Mouse (Mus musculus) MEL (cell line): ENCODE measurements around the gene Cobll1. TPM values are rescaled to one million over a fixed set of nuclear protein-coding genes. Genes with fewer than 3 reads are reported as not detected.

Experiments
- DNase-seq: peaks from one replicate; pipeline ENCODE4 v3.0.0; 2011; ENCODE audit warnings: low read depth, low spot score
- H3K27ac ChIP-seq: 2 replicates; pipeline ENCODE4 v1.5.1; 2012; ENCODE audit warnings: low read depth, mild to moderate bottlenecking, control low read depth, low read length, moderate library complexity; ENCODE audit not compliant: control insufficient read depth
- H3K27me3 ChIP-seq, 2 experiments: fragments of 150-350 bp in 1 of 2; sonication (generic) in 1 of 2; 2 replicates each; pipeline ENCODE4 v1.6.1; 2012; ENCODE audit warnings: low read length in 2 of 2, mild to moderate bottlenecking in 2 of 2, improper control_type of control experiment in 1 of 2, moderate library complexity in 1 of 2; ENCODE audit not compliant: insufficient read depth in 2 of 2, control insufficient read depth in 1 of 2
- H3K36me3 ChIP-seq, 2 experiments: 2 replicates each; pipeline ENCODE4 v1.6.1; 2012 to 2014; ENCODE audit warnings: low read length in 2 of 2, improper control_type of control experiment in 1 of 2, inconsistent platforms in 1 of 2, mild to moderate bottlenecking in 1 of 2; ENCODE audit not compliant: insufficient read depth in 2 of 2, control insufficient read depth in 1 of 2
- H3K4me1 ChIP-seq, 2 experiments: fragments of 150-350 bp in 1 of 2; sonication (generic) in 1 of 2; 2 replicates each; pipeline ENCODE4 v1.6.1; 2012; ENCODE audit warnings: low read length in 2 of 2, improper control_type of control experiment in 1 of 2, mild to moderate bottlenecking in 1 of 2; ENCODE audit not compliant: insufficient read depth in 2 of 2, control insufficient read depth in 1 of 2
- H3K4me3 ChIP-seq, 2 experiments: fragments of 150-350 bp in 1 of 2; sonication (generic) in 1 of 2; 2 replicates each; pipeline ENCODE4 v1.5.1; 2012; ENCODE audit warnings: low read depth in 2 of 2, low read length in 2 of 2, mild to moderate bottlenecking in 2 of 2, moderate library complexity in 2 of 2, control low read depth in 1 of 2, improper control_type of control experiment in 1 of 2; ENCODE audit not compliant: control insufficient read depth in 1 of 2, insufficient read depth in 1 of 2
- H3K79me2 ChIP-seq: 2 replicates; pipeline ENCODE4 v1.6.1; 2012; ENCODE audit warnings: mild to moderate bottlenecking, low read length, moderate library complexity; ENCODE audit not compliant: control insufficient read depth, poor library complexity, insufficient read depth
- H3K9ac ChIP-seq: 2 replicates; pipeline ENCODE4 v1.6.1; 2012; ENCODE audit warnings: low read depth, mild to moderate bottlenecking, control low read depth, low read length, moderate library complexity; ENCODE audit not compliant: control insufficient read depth, poor library complexity, severe bottlenecking
- H3K9me3 ChIP-seq: fragments of 150-350 bp; sonication (generic); replicated peaks from 2 replicates; pipeline ENCODE4 v1.6.1; 2012; ENCODE audit warnings: mild to moderate bottlenecking, low read length, improper control_type of control experiment, moderate library complexity; ENCODE audit not compliant: insufficient read depth
- CHD2 ChIP-seq: IDR thresholded peaks from 2 replicates; pipeline ENCODE4 v1.6.1; 2011; ENCODE audit warnings: low read length, improper control_type of control experiment
- E2F4 ChIP-seq: IDR thresholded peaks from 2 replicates; pipeline ENCODE4 v1.6.1; 2011; ENCODE audit warnings: low read depth, low read length, improper control_type of control experiment, borderline replicate concordance
- ELF1 ChIP-seq: IDR thresholded peaks from 2 replicates; pipeline ENCODE4 v1.6.1; 2014; ENCODE audit warnings: low read depth, mild to moderate bottlenecking, inconsistent platforms, low read length, improper control_type of control experiment, moderate library complexity
- EP300 ChIP-seq, 2 experiments: IDR thresholded peaks; 2 replicates each; pipeline ENCODE4 v1.6.1; 2011; ENCODE audit warnings: improper control_type of control experiment in 2 of 2, low read length in 2 of 2, low read depth in 1 of 2, mild to moderate bottlenecking in 1 of 2
- ETS1 ChIP-seq: IDR thresholded peaks from 2 replicates; pipeline ENCODE4 v1.6.1; 2012; ENCODE audit warnings: low read depth, mild to moderate bottlenecking, inconsistent platforms, low read length, improper control_type of control experiment, moderate library complexity
- HCFC1 ChIP-seq: IDR thresholded peaks from 2 replicates; pipeline ENCODE4 v1.6.1; 2012; ENCODE audit warnings: low read depth, mild to moderate bottlenecking, inconsistent platforms, low read length, improper control_type of control experiment, moderate library complexity
- KAT2A ChIP-seq: conservative IDR thresholded peaks from 2 replicates; pipeline ENCODE4 v1.6.1; 2012; ENCODE audit warnings: low read depth, low read length, improper control_type of control experiment, inconsistent platforms
- MAZ ChIP-seq: IDR thresholded peaks from 2 replicates; pipeline ENCODE4 v1.6.1; 2012; ENCODE audit warnings: low read depth, mild to moderate bottlenecking, inconsistent platforms, low read length, improper control_type of control experiment
- NELFE ChIP-seq: IDR thresholded peaks from 2 replicates; pipeline ENCODE4 v1.6.1; 2011; ENCODE audit warnings: low read depth, low read length, improper control_type of control experiment
- NRF1 ChIP-seq: IDR thresholded peaks from 2 replicates; pipeline ENCODE4 v1.6.1; 2014; ENCODE audit warnings: low read depth, mild to moderate bottlenecking, inconsistent platforms, low read length, improper control_type of control experiment, moderate library complexity; ENCODE audit not compliant: poor library complexity, insufficient read depth, severe bottlenecking
- POLR2A ChIP-seq, 2 experiments: IDR thresholded peaks; 2 replicates each; pipeline ENCODE4 v1.6.1; 2011 to 2012; ENCODE audit warnings: low read length in 2 of 2, mild to moderate bottlenecking in 2 of 2, control low read depth in 1 of 2, improper control_type of control experiment in 1 of 2, low read depth in 1 of 2, moderate library complexity in 1 of 2; ENCODE audit not compliant: control insufficient read depth in 1 of 2, insufficient read depth in 1 of 2, poor library complexity in 1 of 2
- POLR2AphosphoS2 ChIP-seq: IDR thresholded peaks from 2 replicates; pipeline ENCODE4 v1.6.1; 2011; ENCODE audit warnings: low read length, improper control_type of control experiment
- SIN3A ChIP-seq: IDR thresholded peaks from 2 replicates; pipeline ENCODE4 v1.6.1; 2012; ENCODE audit warnings: low read length, improper control_type of control experiment, inconsistent platforms
- TAL1 ChIP-seq: IDR thresholded peaks from 2 replicates; pipeline ENCODE4 v1.6.1; 2012; ENCODE audit warnings: mild to moderate bottlenecking, inconsistent platforms, low read length, moderate library complexity, mixed read lengths
- TBP ChIP-seq: IDR thresholded peaks from 2 replicates; pipeline ENCODE4 v1.8.0; 2011; ENCODE audit warnings: low read depth, low read length, improper control_type of control experiment
- TCF12 ChIP-seq: IDR thresholded peaks from 2 replicates; pipeline ENCODE4 v1.6.1; 2014; ENCODE audit warnings: low read depth, mild to moderate bottlenecking, inconsistent platforms, low read length, improper control_type of control experiment, moderate library complexity
- USF1 ChIP-seq: IDR thresholded peaks from 2 replicates; pipeline ENCODE4 v1.6.1; 2014; ENCODE audit warnings: low read depth, mild to moderate bottlenecking, inconsistent platforms, low read length, improper control_type of control experiment, moderate library complexity
- ZKSCAN1 ChIP-seq: IDR thresholded peaks from 2 replicates; pipeline ENCODE4 v1.6.1; 2012; ENCODE audit warnings: low read depth, mild to moderate bottlenecking, inconsistent platforms, low read length, improper control_type of control experiment, moderate library complexity
- ZNF384 ChIP-seq: IDR thresholded peaks from 2 replicates; pipeline ENCODE4 v1.6.1; 2012; ENCODE audit warnings: low read depth, mild to moderate bottlenecking, inconsistent platforms, low read length, improper control_type of control experiment
- polyA plus RNA-seq, 2 experiments: library from polyadenylated mRNA; stranded (reverse) in 1 of 2; unstranded in 1 of 2; fragments of >175 nt in 1 of 2; fragments of >200 nt in 1 of 2; gene quantifications; 2 replicates each; pipeline versions ENCODE4 v1.2.1 to v1.2.4; 2012; ENCODE audit warnings: low replicate concordance in 2 of 2, low read depth in 1 of 2; ENCODE audit not compliant: insufficient read length in 2 of 2, insufficient read depth in 1 of 2, missing spikeins in 1 of 2
- total RNA-seq: library from RNA; depleted of rRNA; stranded (reverse); fragments of 300-350 nt; gene quantifications from 2 replicates; pipeline ENCODE4 v1.2.3, GENCODE M21; 2012; rRNA removed

Cobll1 gene
- total RNA-seq: not detected in 2 replicates
- not detected for polyA plus RNA-seq

DNA sequence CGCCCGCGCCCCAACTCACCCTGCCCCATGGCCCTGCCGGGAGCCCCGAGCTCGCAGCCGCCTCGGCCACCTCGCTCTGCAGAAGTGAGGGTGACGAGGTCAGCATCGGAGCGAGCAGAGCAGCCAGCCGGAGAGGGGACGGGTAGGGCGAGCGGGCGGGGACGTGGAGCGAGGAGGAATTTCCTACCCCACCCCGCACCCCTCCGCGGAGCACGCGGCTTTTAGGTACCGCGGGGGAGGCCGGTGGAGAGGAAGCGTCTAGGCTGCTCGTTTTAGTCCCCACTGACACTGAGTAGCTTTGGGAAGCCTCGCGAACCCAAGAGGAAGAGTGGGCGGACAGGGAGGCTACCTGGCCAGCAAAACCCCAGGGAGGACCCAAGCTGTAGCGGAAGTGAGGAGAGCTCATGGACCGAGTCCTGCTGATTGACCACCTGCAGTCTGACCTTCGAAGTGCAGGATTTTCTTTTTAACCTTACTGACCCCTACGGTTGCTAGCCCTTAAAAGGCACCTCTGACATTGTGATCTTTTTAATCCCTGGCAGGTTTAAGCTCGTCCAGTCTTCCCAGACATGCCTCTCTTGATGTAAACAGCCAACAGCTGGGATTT is at the start of gene Cobll1:
TSS of gene Cobll1 (minus strand) at position 440 of the 607 bp plus-strand sequence.
- no peak for TF ChIP-seq TAL1
- no peak for TF ChIP-seq NRF1
- no peak for TF ChIP-seq ZKSCAN1
- no peak for TF ChIP-seq CHD2
- TF ChIP-seq POLR2A (IDR thresholded peaks at IDR 0.05; ENCODE audit: control insufficient read depth in 1 of 2, insufficient read depth in 1 of 2, low read depth in 1 of 2, low read length in 2 of 2, poor library complexity in 1 of 2): no peak
- no peak for TF ChIP-seq SIN3A
- no peak for TF ChIP-seq NELFE
- TF ChIP-seq POLR2AphosphoS2: no peak
- TF ChIP-seq ETS1: no peak
- no peak for TF ChIP-seq TCF12
- no peak for TF ChIP-seq ZNF384
- DNase-seq: no peak
- no peaks in the 10 kb centered on the region for H3K9me3 ChIP-seq
- H3K79me2 ChIP-seq: no peaks in the 10 kb centered on the region
- no peak within 1 kb of the TSS for H3K27ac ChIP-seq
- no peak within 1 kb of the TSS for H3K4me3 ChIP-seq
- H3K4me1 ChIP-seq: no peaks in the 10 kb centered on the region
- H3K27me3 ChIP-seq: no peaks in the 10 kb centered on the region
- H3K9ac ChIP-seq: no peak within 1 kb of the TSS
- H3K36me3 ChIP-seq: no peaks in the 10 kb centered on the region

DNA sequence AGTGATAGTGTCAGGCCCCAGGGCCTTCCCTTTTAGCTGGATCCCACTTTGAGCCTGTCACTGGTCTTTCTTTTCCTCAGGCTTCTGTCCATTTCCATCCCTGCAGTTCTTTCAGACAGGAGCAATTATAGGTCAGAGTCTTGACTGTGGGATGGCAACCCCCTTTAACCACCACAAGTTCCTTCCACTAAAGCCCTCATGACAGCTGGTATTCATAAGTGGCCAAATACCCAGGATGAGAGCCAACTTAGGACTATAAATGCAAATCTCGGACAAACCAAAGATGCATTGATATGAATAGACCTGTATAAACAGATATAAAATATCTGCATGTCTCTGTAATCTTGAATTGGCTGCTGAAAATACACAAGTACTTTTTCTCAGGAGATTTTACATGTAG is 49.5 kb upstream of the Cobll1 start:
- Histone ChIP-seq H3K9me3 (no peaks in the 10 kb centered on the region), H3K79me2 (no peaks in the 10 kb centered on the region), H3K4me3 (no peak overlapping the region), H3K4me1 (no peaks in the 10 kb centered on the region), H3K27ac (no peak overlapping the region), H3K9ac (no peak overlapping the region), H3K36me3 (no peaks in the 10 kb centered on the region), H3K27me3 (no peaks in the 10 kb centered on the region)
- TF ChIP-seq EP300 (IDR thresholded peaks at IDR 0.05; ENCODE audit: low read depth in 1 of 2, low read length in 2 of 2): no peak
- TF ChIP-seq MAZ: no peak
- no peak for TF ChIP-seq ZNF384
- TF ChIP-seq ETS1: no peak
- TF ChIP-seq ELF1: no peak
- TF ChIP-seq NELFE: no peak
- TF ChIP-seq TBP: no peak
- no peak for TF ChIP-seq CHD2
- no peak for TF ChIP-seq E2F4
- TF ChIP-seq KAT2A: no peak
- TF ChIP-seq USF1: no peak
- no peak for TF ChIP-seq TCF12
- no peak for TF ChIP-seq ZKSCAN1
- no peak for TF ChIP-seq POLR2AphosphoS2
- no peak for TF ChIP-seq SIN3A
- TF ChIP-seq HCFC1: no peak
- DNase-seq: no peak
